Mouse (Mus musculus): ENCODE measurements around the gene Rgs2. TPM values are rescaled to one million over a fixed set of nuclear protein-coding genes. Genes with fewer than 3 reads are reported as not detected.

Gene Rgs2
- polyA plus RNA-seq, 1 experiment, result 1.6 TPM

- no peak overlapping the region for H3K27ac ChIP-seq (ENCODE audit: insufficient read depth, low read depth, low read length)
- 81% methylated on average over 2 of the region's 2 CpGs for WGBS
- H3K4me3 ChIP-seq (ENCODE audit: low read depth, low read length), result no peak overlapping the region
- H3K4me1 ChIP-seq (ENCODE audit: control insufficient read depth, insufficient read depth, insufficient read length, low read length), result no peaks in the 10 kb centered on the region
- no peak for TF ChIP-seq POLR2A (IDR thresholded peaks at IDR 0.05; ENCODE audit: low read depth, low read length)
- TF ChIP-seq CTCF (IDR thresholded peaks at IDR 0.05; ENCODE audit: extremely low read depth, insufficient read length, insufficient replicate concordance, low read depth, low read length), result no peak
- H3K27me3 ChIP-seq (ENCODE audit: control insufficient read depth, insufficient read depth, low read length), result no peaks in the 10 kb centered on the region
- H3K36me3 ChIP-seq (ENCODE audit: control insufficient read depth, insufficient read depth, low read length), result no peaks in the 10 kb centered on the region
These were observed 43.6 kb downstream of the Rgs2 start for GRCm38 (mm10) chr1:143960340-143960739.

- no peaks in the 10 kb centered on the region for H3K27me3 ChIP-seq (ENCODE audit: control insufficient read depth, insufficient read depth, low read length)
- TF ChIP-seq POLR2A (IDR thresholded peaks at IDR 0.05; ENCODE audit: low read depth, low read length) (no peak), CTCF (IDR thresholded peaks at IDR 0.05; ENCODE audit: extremely low read depth, insufficient read length, insufficient replicate concordance, low read depth, low read length) (no peak)
- H3K4me3 ChIP-seq (ENCODE audit: low read depth, low read length), result no peak overlapping the region
- no peaks in the 10 kb centered on the region for H3K36me3 ChIP-seq (ENCODE audit: control insufficient read depth, insufficient read depth, low read length)
- 50% methylated on average over 1 of the region's 1 CpGs for WGBS
- H3K27ac ChIP-seq (ENCODE audit: insufficient read depth, low read depth, low read length), result no peak overlapping the region
- no peaks in the 10 kb centered on the region for H3K4me1 ChIP-seq (ENCODE audit: control insufficient read depth, insufficient read depth, insufficient read length, low read length)
These were observed 47.9 kb downstream of the Rgs2 start for GRCm38 (mm10) chr1:143956090-143956489.

GRCm38 (mm10) chr1:143952841-143953240, 51.1 kb downstream of the Rgs2 start:
- 50% methylated on average over 2 of the region's 2 CpGs for WGBS
- H3K4me3 ChIP-seq (ENCODE audit: low read depth, low read length), result no peak overlapping the region
- TF ChIP-seq POLR2A (IDR thresholded peaks at IDR 0.05; ENCODE audit: low read depth, low read length) (no peak), CTCF (IDR thresholded peaks at IDR 0.05; ENCODE audit: extremely low read depth, insufficient read length, insufficient replicate concordance, low read depth, low read length) (no peak)
- H3K27ac ChIP-seq (ENCODE audit: insufficient read depth, low read depth, low read length), result no peak overlapping the region
- H3K4me1 ChIP-seq (ENCODE audit: control insufficient read depth, insufficient read depth, insufficient read length, low read length), result no peaks in the 10 kb centered on the region
- H3K27me3 ChIP-seq (ENCODE audit: control insufficient read depth, insufficient read depth, low read length), result no peaks in the 10 kb centered on the region
- no peaks in the 10 kb centered on the region for H3K36me3 ChIP-seq (ENCODE audit: control insufficient read depth, insufficient read depth, low read length)

Other genes starting within 250 kb of the Rgs2 start
- 0.08 and 0.13 TPM in 2 replicates for gene Trove2, start 227.1 kb downstream of the Rgs2 start, polyA plus RNA-seq (2012; rRNA removed)
- 0.25 and 2.9 TPM in 2 replicates for gene Uchl5, start 226.9 kb downstream of the Rgs2 start, polyA plus RNA-seq (2012; rRNA removed)
- 0.08 TPM in 1 of 2 replicates, not detected in the other for gene Rgs13, start 173.2 kb upstream of the Rgs2 start, polyA plus RNA-seq (2012; rRNA removed)
- 0.11 and 0.43 TPM in 2 replicates for gene Rgs1, start 245.1 kb upstream of the Rgs2 start, polyA plus RNA-seq (2012; rRNA removed)